Mouse (Mus musculus) brain, embryonic 18.5 days (tissue): ENCODE measurements around the gene Slc29a3.
"Not testable (repeated sequence)": the region's sequence is repeated elsewhere in the genome, so short reads cannot be mapped to it uniquely, and the experiment has no call there.

Experiments
- DNase-seq: peaks from one replicate; pipeline ENCODE4 v3.0.0-alpha.2; 2012; ENCODE audit warnings: low read depth, low spot score

Gene Slc29a3

GRCm38 (mm10) chr10:60767400-60767799 is 14.8 kb upstream of the Slc29a3 start:
- DNase-seq, result no peak

- no peak for DNase-seq
Measured at GRCm38 (mm10) chr10:60762126-60762525, 9.5 kb upstream of the Slc29a3 start.

GRCm38 (mm10) chr10:60760377-60760776 is 7.8 kb upstream of the Slc29a3 start:
- DNase-seq, result peak; percentile 77

- DNase-seq, result no peak
Measured at GRCm38 (mm10) chr10:60756992-60757391, 4.4 kb upstream of the Slc29a3 start.

- DNase-seq, result no peak
Measured at GRCm38 (mm10) chr10:60756146-60756545, 3.6 kb upstream of the Slc29a3 start.

GRCm38 (mm10) chr10:60753941-60754340 is 1.3 kb upstream of the Slc29a3 start:
- DNase-seq, result no peak

GRCm38 (mm10) chr10:60753261-60753660 is 667 bp upstream of the Slc29a3 start:
- DNase-seq, result no peak

- DNase-seq, result no peak
Measured at GRCm38 (mm10) chr10:60747667-60748212, 4.9 kb downstream of the Slc29a3 start.

- DNase-seq, result no peak
Measured at GRCm38 (mm10) chr10:60746512-60746911, 6.1 kb downstream of the Slc29a3 start.

- no peak for DNase-seq
Measured at GRCm38 (mm10) chr10:60744543-60745290, 7.9 kb downstream of the Slc29a3 start.

GRCm38 (mm10) chr10:60743681-60744080 is 8.9 kb downstream of the Slc29a3 start:
- no peak for DNase-seq

- DNase-seq, result no peak
Measured at GRCm38 (mm10) chr10:60742942-60743341, 9.7 kb downstream of the Slc29a3 start.

GRCm38 (mm10) chr10:60742296-60742695 is 10.3 kb downstream of the Slc29a3 start:
- DNase-seq, result not testable (repeated sequence)

GRCm38 (mm10) chr10:60741435-60741834 is 11.2 kb downstream of the Slc29a3 start:
- DNase-seq, result no peak

GRCm38 (mm10) chr10:60739619-60740363 is 12.8 kb downstream of the Slc29a3 start:
- no peak for DNase-seq

- no peak for DNase-seq
Measured at GRCm38 (mm10) chr10:60737886-60738640, 14.5 kb downstream of the Slc29a3 start.

- DNase-seq, result no peak
Measured at GRCm38 (mm10) chr10:60737169-60737728, 15.3 kb downstream of the Slc29a3 start.

- DNase-seq, result no peak
Measured at GRCm38 (mm10) chr10:60735737-60736136, 16.9 kb downstream of the Slc29a3 start.

- no peak for DNase-seq
Measured at GRCm38 (mm10) chr10:60733471-60733870, 19.1 kb downstream of the Slc29a3 start.

GRCm38 (mm10) chr10:60732397-60732861 is 20.2 kb downstream of the Slc29a3 start:
- no peak for DNase-seq

- no peak for DNase-seq
Measured at GRCm38 (mm10) chr10:60731742-60732141, 20.9 kb downstream of the Slc29a3 start.
